Mouse (Mus musculus) T-helper 2 cell (primary cell): ENCODE measurements around the gene Ppm1l.

Experiments
- in situ Hi-C: fragments of 300-600 bp; cut with MboI, MseI; formaldehyde crosslinking; loops from one replicate; pipeline ENCODE4 v1.15.1; 2025; ENCODE audit warnings: high pct_unique_total_duplicates

The Ppm1l gene

DNA sequence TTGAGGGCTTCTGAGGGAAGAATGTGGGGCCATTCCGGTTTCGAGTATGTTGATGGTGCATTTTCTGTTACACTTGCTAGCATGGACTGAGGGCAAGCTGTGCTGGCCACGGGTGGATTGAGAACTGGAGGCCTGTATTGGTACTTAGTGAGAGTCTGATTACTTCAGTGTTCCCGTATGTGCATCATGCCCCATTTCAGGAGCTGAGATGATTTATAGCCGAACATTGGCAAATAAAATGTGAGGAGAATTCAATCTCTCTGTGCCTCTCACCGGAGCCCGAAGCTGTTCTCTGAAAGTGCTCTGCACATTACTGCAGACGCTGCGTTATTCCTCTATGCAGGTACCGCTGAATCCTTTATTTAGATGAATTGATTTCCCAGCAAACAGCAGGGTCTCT lies 116.9 kb downstream of the Ppm1l start:
- in situ Hi-C loops = loop anchor here (25.0 kb wide), 1 partner anchor 479 kb away; no protein-coding TSS in a partner anchor

DNA sequence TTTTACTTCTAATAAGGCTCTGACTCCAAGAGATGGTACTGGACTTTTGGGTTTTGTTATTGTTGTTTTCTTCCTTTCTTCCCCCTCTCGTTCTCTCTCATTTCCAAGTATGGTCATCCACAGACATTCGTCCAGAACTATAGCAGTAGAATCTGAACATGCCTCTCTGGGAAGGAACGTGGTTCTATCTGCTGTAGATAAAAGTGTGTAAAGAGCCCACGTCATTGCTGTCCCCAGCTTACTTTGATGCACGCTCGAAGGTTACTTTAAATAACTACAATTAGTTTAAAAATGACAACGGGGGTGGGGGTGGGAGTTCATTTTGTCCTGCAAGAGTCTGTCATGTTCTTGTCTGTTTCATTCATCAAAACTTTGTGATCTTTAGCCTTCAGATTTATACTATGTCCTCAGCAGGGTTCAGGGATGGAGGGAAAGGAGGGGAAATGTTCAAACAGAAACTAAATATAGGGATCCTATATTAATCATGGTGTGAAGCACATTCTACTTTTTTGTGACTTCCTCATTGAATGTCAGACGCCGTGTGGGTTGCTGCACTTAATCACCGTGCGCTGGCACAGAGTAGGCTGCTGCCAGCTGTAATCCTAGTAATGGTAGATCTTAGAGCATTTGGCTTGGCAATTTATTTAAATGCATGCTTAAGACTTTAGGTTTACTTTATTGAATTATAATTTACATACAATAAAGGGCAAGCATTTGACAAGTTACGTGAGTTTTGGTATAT lies 122.3 kb downstream of the Ppm1l start:
- in situ Hi-C loops = loop anchor here (25.0 kb wide), 1 partner anchor 473 kb away; no protein-coding TSS in a partner anchor

DNA sequence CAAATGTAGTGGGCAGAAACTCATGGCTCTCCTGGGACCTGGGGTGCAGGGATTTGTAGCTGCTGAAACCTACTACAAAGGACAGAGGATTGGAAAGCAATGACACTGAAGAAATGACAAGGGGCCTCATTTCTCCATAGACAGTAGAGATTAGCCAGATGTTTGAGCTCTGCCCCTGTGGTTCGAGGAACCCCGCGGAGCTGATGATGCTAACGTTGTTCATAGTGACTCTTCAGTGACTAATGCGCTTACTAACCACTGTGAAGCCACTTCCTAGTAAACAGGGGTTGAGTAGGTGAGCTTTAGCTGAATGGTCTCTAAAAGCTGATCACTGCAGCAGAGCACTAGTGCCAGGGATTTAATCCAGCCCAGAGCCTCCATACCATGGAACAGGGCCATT lies 124.1 kb downstream of the Ppm1l start:
- in situ Hi-C loops = loop anchor here (25.0 kb wide), 1 partner anchor 472 kb away; no protein-coding TSS in a partner anchor

DNA sequence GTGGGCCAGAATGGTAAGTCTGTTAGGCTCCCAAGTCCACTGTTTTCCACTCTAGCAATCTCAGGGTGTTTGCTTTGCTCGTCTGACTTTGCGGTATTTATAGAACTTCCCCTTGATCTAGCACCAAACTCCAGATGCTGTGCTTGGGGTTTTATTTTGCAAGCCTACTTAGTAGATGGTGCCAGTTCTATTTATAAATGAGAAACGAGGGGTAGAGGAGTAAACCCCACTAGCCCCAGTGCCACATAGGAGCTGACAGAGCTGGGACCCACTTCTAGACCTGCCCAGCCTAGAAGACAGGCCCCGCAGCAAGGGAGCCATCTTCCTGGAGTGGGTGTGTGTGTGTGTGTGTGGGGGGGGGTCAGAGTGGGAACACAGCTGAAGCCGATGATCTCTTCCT lies 130.3 kb downstream of the Ppm1l start:
- in situ Hi-C loops = loop anchor here (25.0 kb wide), 1 partner anchor 465 kb away; no protein-coding TSS in a partner anchor

DNA sequence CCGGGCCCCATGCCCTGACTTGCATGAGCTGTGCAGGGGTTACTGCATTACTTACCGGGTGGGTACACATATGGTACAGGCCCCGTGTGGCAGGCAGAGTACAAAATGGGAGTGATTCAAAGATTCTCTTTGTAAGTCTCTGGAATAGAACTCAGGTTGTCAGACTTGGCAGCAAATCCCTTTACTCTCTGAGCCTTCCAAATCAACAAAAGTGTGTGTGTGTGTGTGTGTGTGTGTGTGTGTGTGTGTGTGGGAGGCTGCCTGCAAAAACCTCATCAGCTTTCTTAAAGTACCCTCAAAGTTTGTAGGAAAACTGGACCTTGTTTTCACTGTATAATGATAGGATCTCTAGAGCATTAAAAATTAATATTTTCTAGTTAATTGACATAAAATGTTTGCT lies 132.4 kb downstream of the Ppm1l start:
- in situ Hi-C loops = loop anchor here (25.0 kb wide), 1 partner anchor 463 kb away; no protein-coding TSS in a partner anchor

DNA sequence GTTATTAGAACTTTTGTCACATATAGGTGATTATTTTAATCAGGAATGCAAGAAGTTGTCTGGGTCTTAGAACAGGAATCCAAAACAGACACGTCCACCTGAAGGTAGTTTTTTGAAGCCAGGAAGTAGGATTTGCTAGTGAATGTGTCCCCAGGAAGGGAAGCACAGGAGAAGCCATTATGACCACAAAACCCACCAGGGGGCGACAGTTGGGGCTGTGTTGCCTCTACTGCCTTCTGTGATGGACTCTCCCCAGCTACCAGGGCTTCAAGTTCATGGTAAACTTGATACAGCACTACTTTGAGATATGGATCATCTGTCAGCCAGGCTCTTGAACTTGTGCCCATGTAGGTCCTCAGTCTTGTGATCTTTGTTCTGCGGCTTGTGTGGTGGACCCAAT lies 137.7 kb downstream of the Ppm1l start:
- in situ Hi-C loops = no loop called here

DNA sequence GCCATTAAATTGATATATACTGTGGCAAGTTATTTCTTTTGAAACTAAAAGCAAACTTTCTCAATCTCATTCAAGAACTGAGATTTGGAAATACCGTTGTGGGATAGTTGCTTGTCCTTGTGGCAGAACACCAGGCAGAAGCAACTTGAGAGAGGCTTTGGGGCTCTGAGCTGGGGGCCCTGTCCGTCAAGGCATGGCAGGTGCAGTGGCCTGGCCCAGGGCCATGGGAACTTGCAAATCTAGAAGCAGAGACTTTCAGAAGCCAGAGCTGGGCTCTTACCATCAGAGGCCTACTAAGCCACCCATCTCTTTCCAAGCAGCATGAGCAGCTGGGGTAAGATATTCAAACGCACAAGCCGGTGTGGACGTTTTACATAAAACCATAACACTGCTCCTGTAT lies 139.4 kb downstream of the Ppm1l start:
- in situ Hi-C loops = no loop called here

DNA sequence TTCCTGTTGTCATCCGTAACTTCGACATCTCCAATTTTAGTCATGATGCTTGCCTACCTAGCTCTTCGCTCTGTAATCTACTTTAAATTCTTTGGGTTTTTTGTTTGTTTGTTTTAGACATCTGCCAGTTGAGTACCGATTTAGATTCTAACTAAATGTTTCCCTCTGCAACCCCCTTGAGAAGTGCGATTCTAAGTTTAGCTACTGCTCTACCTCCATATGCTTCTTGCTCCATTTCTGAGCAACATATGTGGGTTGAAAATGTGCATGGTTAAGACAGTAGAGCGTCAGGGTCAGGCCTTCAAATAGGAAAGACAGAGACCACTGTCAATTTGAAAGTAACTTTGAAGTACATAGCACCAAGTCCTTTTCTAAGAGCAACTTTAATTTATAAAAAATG lies 142.1 kb downstream of the Ppm1l start:
- in situ Hi-C loops = no loop called here

DNA sequence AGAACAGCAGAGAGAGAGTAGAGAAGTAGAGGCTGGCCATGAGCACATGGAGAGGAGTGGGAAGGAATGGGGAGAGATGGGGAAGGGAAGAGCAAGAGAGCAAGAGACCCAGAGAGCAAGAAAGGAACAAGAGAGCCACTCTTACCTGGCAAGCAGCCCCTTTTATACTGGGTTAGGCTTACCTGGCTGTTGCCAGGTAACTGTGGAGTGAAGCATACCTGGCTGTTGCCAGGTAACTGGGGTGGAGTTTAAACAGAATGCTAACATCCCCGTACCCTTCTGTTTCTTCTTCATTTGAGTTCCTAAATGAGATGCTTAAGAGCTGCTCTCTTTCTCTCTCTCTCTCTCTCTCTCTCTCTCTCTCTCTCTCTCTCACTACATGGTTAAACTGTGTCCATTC lies 145.3 kb downstream of the Ppm1l start:
- in situ Hi-C loops = no loop called here

DNA sequence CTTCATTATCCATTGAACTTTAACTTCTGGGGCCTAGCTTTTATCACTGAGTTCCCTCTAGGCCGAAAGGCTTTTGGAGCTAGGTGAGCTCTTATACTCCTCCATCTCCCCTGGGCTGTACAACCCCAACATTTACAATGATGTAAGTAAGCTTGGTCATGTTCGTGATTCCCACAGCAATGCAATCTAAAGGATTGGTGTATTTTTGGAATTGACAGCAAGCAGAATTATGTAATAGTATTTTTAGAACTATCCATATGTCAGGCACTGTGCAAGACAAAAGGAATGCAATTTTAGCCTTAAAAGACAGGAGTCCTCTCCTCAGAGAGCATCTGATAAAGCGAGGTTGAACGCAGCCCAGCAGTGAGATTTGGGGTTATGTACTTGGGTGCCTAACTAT lies 149.1 kb downstream of the Ppm1l start:
- in situ Hi-C loops = no loop called here

DNA sequence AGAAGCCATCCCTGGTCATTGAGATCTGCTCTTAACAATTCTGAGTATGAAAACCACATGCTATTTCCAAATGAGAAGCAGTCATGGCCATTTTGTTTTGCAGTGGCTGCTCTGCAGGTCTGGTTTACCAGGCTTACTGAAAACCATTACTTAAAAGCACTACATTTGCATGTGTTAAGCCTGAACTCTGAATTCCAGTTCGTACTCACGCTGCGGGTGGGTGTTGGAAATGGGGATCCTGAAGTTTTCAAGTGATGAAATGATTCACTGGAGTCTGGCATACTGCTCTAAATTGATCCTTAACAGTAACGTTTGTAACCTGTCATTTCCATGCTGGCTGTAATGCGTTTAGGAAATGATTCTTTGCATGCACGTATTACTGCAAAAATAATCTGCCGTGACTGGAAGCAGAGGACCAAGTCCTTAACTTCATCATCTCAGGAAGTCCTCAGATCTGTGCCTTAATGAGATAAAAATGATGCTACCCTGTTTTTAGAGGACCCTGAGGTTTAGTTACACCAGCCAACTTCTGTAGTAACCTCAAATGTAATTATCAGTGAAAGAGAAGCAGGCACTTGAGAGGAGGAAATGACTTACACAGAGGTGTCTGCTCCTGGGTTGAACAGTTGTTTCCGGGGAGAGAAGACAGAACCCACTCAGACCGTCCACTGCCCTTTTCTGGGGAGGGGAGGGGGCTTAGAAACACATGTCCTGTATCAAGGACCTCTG lies 151.8 kb downstream of the Ppm1l start:
- in situ Hi-C loops = no loop called here

DNA sequence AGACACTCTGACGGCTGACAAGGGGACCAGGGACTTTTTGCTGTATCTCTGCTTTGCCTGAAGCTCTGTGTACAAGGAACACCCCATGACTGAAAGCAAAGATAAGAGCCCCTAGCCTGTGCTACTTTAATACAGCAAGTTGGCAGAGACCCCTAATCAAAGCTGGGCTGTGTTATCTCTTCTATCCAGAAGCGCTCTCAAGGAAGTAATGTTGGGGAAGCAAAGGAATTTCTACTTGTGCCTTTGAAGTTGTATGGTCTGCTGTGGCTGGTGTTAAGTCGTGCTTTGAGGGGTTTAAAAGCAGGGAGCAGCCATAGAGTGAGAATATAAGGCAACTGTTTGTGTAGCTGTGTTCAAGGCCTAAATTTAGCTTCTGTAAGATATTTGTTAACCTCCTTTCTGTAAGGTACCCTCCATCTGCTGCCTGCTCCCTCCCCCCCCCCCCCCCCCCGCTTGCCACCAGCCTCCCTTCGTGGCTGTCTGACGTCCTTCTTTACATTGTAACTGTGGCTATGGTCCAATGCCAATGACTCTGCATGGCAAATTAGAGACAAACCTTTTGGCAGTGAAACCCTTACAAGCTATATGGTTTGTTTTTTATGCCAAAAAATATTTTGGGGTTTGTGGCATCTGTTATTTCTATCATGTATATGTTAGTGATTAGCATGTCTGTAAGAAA lies 152.9 kb downstream of the Ppm1l start:
- in situ Hi-C loops = loop anchor here (10.0 kb wide), 1 partner anchor 1255 kb away; no protein-coding TSS in a partner anchor

DNA sequence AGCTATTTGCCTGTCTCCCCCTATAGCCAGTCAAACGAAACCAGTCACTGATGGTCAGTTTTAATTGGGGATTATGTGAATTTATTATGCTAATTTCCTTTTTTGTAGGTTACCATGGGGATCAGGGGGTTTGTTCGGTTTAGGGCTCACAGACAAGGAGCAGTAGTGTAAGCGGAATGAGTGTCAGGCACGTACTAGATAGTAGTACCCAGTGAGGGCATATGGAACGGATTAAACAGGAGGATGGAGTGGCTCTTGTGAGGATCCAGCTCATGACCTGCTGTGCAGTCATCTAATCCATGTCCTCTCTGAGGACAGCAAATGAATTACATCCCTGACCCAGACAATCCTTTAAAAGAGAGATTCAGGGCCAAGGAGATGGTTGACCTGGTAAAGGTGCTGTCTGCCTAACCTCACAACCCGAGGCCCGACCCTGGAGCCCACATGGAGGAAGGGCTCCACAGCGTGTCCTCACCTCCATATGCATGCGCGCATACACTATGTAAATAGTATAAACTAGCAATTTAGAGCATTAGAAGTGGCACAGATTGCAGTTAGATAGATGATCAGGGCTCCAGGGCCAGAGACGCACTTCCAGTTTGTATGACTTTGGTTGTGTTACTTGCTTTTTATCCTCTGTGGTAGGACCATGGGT lies 153.6 kb downstream of the Ppm1l start:
- in situ Hi-C loops = loop anchor here (10.0 kb wide), 1 partner anchor 1255 kb away; no protein-coding TSS in a partner anchor

DNA sequence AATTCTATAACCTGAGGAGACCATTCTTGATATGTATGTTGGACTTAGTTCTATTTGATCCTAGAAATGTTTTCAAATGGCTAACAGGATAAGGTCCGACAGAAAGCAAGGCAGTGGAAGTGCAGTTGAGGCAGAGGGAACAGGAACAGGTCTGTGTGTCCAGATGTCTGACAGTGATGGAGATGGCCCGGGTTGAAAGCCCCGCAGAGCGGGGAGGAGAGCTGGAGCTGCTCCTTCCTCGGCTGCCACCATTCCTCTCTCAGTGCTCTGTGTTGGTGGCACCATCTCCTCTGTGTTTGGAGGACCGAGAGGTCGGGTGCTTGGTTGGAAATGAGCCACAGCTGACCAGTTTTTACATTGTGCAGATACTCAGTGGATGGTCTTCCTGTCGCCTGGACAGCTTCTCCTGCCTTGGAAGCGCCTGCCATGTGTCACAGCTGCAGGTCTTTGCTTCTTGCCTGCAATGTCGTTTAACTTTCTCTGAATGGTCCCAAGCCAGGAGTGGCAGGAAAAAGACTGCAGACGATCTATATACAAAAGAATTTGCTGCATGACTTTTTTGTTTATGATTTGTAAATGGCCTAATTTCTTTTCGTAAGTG lies 159.3 kb downstream of the Ppm1l start:
- in situ Hi-C loops = loop anchor here (10.0 kb wide), 1 partner anchor 1261 kb away; no protein-coding TSS in a partner anchor

DNA sequence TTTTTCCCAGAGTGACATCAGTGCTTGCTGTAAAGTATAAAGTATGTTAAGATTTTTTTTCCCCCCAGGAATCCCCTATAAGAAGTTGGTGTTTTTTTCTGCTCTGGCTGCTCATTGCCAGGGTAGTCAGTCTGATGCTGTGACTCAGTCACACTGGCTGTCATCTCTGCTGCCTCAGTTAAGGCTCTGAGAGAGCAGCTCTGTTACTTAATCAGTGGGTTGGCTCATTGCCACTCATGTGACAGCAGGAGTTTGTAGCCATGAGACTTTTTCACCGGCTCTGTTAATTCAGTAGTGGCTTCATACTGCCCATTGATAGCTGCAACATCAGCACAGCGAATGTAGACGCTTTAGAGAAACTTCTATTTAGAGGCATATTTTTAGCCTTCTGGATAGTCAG lies 163.3 kb downstream of the Ppm1l start:
- in situ Hi-C loops = loop anchor here (10.0 kb wide), 1 partner anchor 1265 kb away; no protein-coding TSS in a partner anchor

DNA sequence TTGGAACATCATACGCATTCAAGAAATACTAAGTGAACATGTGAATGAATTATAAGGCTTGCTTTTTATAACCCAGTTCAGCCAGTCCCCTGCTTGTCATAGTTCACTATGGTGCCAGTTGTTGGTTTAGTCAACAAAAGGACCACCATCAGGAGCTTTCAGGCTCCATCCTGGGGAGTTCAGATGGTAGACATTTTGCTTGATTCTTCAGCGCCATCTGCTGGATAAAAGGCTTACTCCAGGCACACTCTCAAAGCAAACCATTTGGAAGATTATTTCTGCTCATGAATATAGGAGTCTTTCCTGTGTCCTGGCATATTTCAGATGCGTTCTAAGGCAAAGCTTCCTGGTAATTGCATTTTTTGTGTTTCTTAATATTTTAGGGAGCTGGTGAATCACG lies 165.2 kb downstream of the Ppm1l start:
- in situ Hi-C loops = no loop called here

DNA sequence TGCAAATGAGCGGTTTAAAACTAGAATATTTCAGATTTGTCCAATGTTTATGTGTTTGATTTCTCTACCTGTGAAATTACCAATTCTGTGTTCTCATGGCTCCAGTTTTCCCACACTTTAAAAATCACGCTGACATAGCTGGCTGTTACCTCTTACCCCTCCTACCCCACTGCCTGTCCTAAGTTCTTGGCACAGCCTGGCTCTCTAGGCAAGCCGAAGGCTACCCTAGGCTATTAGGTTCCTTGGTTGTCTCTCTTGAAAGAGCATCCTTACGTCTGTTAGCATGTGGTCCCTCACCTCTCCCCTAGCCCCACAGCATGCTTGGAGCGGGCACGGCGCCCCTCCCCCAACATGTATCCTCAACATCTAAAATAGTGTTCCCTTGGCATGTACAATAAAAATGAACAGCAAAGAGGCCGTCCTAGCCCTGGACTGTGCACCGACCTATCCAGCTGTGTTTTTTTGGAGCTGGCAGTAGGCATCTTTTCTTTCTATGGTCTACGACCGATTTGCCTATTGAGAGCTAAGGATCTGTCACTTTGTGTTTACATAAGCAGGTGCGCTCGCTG lies 167.4 kb downstream of the Ppm1l start:
- in situ Hi-C loops = no loop called here

DNA sequence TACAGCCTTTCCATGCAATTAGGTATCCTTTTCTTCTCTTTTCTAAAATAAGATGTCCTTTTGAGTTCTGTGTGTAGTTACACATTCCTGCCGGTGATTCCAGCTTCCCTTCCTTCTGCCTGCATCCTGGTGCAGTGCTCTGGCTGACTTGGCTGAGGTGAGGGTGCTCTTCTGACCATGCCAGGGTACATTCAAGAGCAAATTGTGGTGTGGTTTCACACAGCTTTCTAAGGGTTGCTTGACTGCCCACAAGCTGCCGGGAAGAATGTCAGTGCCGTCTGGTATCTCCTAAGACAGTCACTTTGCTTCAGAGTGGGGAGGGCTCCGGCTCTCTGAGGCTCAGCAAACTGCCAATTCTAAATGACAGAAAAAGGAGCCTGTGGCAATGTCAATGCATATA lies 167.9 kb downstream of the Ppm1l start:
- in situ Hi-C loops = no loop called here

DNA sequence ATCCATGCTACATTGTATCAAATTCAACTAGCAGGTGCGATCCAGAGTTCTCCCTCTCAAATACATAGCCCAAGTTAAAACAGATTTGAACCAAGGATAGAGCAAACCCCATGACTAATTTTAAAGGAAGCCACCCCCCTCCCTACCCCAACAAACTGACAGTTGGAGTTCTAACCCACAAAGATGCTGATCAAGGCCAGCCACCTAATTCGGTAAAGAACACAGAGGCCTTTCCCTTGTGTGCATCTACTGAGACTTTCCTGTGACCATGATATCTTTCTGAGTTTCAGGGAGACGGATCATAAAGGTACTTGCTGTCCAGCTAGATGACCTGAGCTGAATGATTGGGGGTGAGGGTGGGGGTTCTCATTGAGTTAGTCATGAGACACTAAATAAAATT lies 168.7 kb downstream of the Ppm1l start:
- in situ Hi-C loops = no loop called here

DNA sequence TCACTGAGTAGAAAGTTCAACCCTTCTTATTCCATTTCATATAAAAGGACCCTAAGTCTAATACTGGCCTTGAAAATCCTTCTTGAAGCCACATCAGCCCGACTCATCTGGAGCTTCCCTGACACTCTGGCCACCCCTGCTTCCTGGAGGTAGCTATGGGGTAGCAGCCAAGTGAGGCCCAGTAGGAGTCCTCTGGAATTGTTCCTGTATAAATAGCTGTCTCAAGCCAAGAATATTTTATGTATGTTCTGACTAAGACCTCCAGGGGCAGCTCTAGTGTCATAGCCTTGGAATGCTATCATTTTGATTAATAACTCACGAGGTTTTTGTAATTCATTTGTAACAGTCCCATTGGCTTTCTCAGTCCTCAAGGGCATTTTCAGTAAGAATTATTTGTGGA lies 169.1 kb downstream of the Ppm1l start:
- in situ Hi-C loops = no loop called here

DNA sequence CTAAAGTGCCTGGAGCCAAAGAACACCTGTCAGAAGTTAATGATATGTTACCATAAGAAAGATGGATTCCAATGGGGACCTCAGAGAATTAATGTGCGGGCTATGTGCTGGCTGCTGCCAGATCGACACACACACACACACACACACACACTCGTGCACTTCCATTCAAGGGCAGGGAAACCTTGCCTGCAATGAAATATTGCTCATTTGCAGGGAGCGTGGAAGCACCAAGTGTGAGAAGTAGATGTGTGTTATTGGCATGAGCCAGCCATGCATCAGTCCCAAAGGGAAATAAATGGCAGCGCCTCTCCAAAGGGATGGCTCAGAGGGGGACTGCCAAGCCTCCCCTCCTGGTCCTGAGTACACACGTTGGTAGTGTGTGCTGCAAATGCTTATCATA lies 170.8 kb downstream of the Ppm1l start:
- in situ Hi-C loops = no loop called here
